In genomic region chr1:91562977-91563590, GRCm38 (mm10) we compare ENCODE assay signal across 1 mouse cellular context.
TF ChIP-seq lines count a peak whose summit lies in the region.

No protein-coding gene starts in this region.

TF ChIP-seq in MEL, 35 proteins besides CTCF, POLR2A, EP300 and RAD21 (continued from another document):
- 0 out of 2 replicates have a peak, but pooled peaks have one; percentile 65 for TF ChIP-seq ELF1 (IDR thresholded peaks at IDR 0.05; ENCODE audit: low read depth, low read length)
- 0 out of 2 replicates have a peak, but pooled peaks have one; percentile 32 for TF ChIP-seq JUND (IDR thresholded peaks at IDR 0.05; ENCODE audit: low read depth, low read length)
- TF ChIP-seq ZC3H11A (IDR thresholded peaks at IDR 0.05; ENCODE audit: low read depth, low read length), result no peak
- TF ChIP-seq MAFK (IDR thresholded peaks at IDR 0.05; ENCODE audit: borderline replicate concordance, low read depth, low read length), result no peak
- no peak for TF ChIP-seq GABPA (IDR thresholded peaks at IDR 0.05; ENCODE audit: low read depth, low read length)
- TF ChIP-seq CHD2 (IDR thresholded peaks at IDR 0.05; ENCODE audit: low read length), result no peak
- peak; percentile 44 for TF ChIP-seq SIN3A (IDR thresholded peaks at IDR 0.05; ENCODE audit: low read length)
- TF ChIP-seq RCOR1 (IDR thresholded peaks at IDR 0.05; ENCODE audit: low read depth, low read length), result no peak
- no peak for TF ChIP-seq MYC (IDR thresholded peaks at IDR 0.05; ENCODE audit: low read depth, low read length)
- TF ChIP-seq SMC3 (IDR thresholded peaks at IDR 0.05; ENCODE audit: low read depth, low read length), result no peak
